Mouse (Mus musculus) C2C12 (cell line): Measurements from ENCODE around the gene Ptpn13. TPM values are rescaled to one million over a fixed set of nuclear protein-coding genes. Genes with fewer than 3 reads are reported as not detected.

Experiments used
- H3K27me3 ChIP-seq: one replicate; pipeline ENCODE4 v1.6.1; 2011; ENCODE audit not compliant: control insufficient read depth, insufficient read depth, insufficient read length
- H3K36me3 ChIP-seq: one replicate; pipeline ENCODE4 v1.6.1; 2011; ENCODE audit not compliant: control insufficient read depth, insufficient read depth
- H3K4me3 ChIP-seq: one replicate; pipeline ENCODE4 v1.5.1; 2011; ENCODE audit warnings: mild to moderate bottlenecking, control low read depth; ENCODE audit not compliant: poor library complexity, insufficient read depth, severe bottlenecking
- H3K79me2 ChIP-seq: one replicate; pipeline ENCODE4 v1.6.1; 2011; ENCODE audit not compliant: control insufficient read depth, insufficient read depth
- H3K79me3 ChIP-seq: one replicate; pipeline ENCODE4 v1.6.1; 2011; ENCODE audit warnings: low read depth, control low read depth
- H3ac ChIP-seq: one replicate; pipeline ENCODE3; 2011; ENCODE audit warnings: low read depth; ENCODE audit not compliant: control insufficient read depth, insufficient read length
- CEBPB ChIP-seq: IDR thresholded peaks from one replicate; pipeline ENCODE4 v1.6.1; 2011; ENCODE audit warnings: low read depth, mild to moderate bottlenecking, control low read depth, moderate library complexity
- CTCF ChIP-seq: IDR thresholded peaks from one replicate; pipeline ENCODE4 v1.5.1; 2011; ENCODE audit not compliant: control insufficient read depth, insufficient read depth, insufficient read length
- FOSL1 ChIP-seq: IDR thresholded peaks from one replicate; pipeline ENCODE4 v1.8.0; 2011; ENCODE audit warnings: mild to moderate bottlenecking, low read length; ENCODE audit not compliant: poor library complexity, insufficient read depth, severe bottlenecking
- MAX ChIP-seq: IDR thresholded peaks from one replicate; pipeline ENCODE4 v1.6.1; 2011; ENCODE audit warnings: mild to moderate bottlenecking, control low read depth
- MYOD1 ChIP-seq: IDR thresholded peaks from one replicate; pipeline ENCODE4 v1.6.1; 2011; ENCODE audit warnings: low read depth; ENCODE audit not compliant: control insufficient read depth, insufficient read length
- MYOG ChIP-seq: IDR thresholded peaks from one replicate; pipeline ENCODE4 v1.6.1; 2011; ENCODE audit not compliant: control insufficient read depth, insufficient read length; ENCODE audit errors: extremely low read depth
- USF1 ChIP-seq: IDR thresholded peaks from one replicate; pipeline ENCODE4 v1.6.1; 2011; ENCODE audit warnings: low read depth, mild to moderate bottlenecking, control low read depth, moderate library complexity
- polyA plus RNA-seq: library from polyadenylated mRNA; unstranded; fragments of >200 nt; fragmentation: generic; extraction: Trizol; gene quantifications from one replicate; pipeline ENCODE4 v1.2.1, GENCODE M21; 2012; ENCODE audit warnings: missing spikeins

Ptpn13 gene
- polyA plus RNA-seq, 1 experiment = 1.8 TPM

GRCm38 (mm10) chr5:103541136-103541535 is 116.1 kb downstream of the Ptpn13 start:
- no peak overlapping the region for H3K4me3 ChIP-seq
- H3K36me3 ChIP-seq = no peaks in the 10 kb centered on the region
- no peak overlapping the region for H3ac ChIP-seq
- H3K27me3 ChIP-seq = no peaks in the 10 kb centered on the region
- no peaks in the 10 kb centered on the region for H3K79me3 ChIP-seq
- no peak for TF ChIP-seq MAX
- TF ChIP-seq CEBPB = no peak
- TF ChIP-seq MYOD1 = no peak
- no peak for TF ChIP-seq MYOG
- no peak for TF ChIP-seq CTCF
- no peak for TF ChIP-seq USF1
- TF ChIP-seq FOSL1 = no peak
- H3K79me2 ChIP-seq = no peaks in the 10 kb centered on the region

DNA sequence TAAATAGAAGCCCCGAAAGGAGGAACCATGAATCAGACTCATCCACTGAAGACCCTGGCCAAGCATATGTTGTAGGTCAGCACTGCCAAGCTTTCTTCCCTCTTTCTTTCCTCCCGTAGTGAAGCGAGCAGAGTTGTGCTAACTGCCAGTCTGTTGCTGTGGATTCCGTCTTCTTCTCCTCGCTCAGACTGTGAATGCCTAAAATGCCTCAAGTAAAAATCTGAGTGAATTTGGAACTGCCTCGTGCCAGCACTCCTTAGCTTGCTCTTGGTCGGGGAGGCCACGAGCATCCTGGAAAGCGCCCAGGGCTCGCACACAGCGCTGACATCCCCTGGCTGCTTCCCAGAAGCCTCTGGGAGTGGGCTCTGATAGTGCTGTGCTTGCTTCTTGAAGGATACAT is 116.5 kb downstream of the Ptpn13 start:
- H3K79me2 ChIP-seq = no peaks in the 10 kb centered on the region
- no peaks in the 10 kb centered on the region for H3K36me3 ChIP-seq
- H3ac ChIP-seq = no peak overlapping the region
- no peak overlapping the region for H3K4me3 ChIP-seq
- no peaks in the 10 kb centered on the region for H3K79me3 ChIP-seq
- TF ChIP-seq CEBPB (no peak), FOSL1 (no peak), CTCF (no peak)
- H3K27me3 ChIP-seq = no peaks in the 10 kb centered on the region

DNA sequence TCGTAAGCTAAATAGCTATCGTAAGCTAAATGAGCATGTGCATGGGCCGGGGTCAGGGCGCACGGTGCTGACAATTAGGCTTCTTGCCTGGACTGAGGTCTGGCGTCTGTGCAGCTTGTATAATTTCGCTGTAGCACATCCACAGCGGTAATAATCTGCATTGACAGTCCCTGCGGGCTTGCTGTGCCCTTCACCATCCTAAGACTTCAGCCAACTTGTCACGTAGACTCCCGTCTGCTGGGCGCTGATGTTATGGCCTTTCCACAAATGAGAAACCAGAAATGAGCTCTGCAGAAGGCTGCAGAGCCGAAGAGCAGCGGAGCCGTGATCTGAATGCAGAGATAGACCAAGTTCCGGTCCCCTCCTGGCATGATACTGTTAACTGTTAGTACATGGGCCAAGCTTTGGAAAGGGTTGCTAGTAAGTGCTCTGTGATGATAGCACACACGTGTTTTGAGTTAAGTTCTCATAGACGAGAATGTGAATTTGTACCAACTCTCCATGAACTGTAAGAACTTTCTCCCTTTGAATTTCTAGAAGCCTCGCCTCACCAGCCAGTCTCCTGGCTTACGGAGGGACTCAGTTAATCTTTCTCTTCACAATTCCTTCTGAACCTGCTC is 120.5 kb downstream of the Ptpn13 start:
- TF ChIP-seq MAX (no peak), MYOG (no peak), FOSL1 (no peak), CTCF (no peak), CEBPB (no peak), MYOD1 (no peak), USF1 (no peak)
- H3ac ChIP-seq = no peak overlapping the region

DNA sequence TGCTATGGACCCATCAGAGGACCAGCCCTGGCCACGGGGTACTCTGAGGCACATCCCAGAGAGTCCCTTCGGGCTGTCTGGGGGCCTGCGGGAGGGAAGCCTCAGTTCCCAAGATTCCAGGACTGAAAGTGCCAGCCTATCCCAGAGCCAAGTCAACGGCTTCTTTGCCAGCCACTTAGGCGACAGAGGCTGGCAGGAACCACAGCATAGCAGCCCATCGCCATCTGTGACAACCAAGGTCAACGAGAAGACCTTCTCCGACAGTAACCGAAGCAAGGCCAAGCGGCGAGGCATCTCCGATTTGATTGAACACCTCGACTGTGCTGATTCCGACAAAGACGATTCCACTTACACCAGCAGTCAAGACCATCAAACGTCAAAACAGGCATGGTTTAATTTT is 129.8 kb downstream of the Ptpn13 start:
- no peaks in the 10 kb centered on the region for H3K79me2 ChIP-seq

More for the DNA sequence above, 120.5 kb downstream of the Ptpn13 start:
- H3K27me3 ChIP-seq = no peaks in the 10 kb centered on the region
- H3K79me3 ChIP-seq = no peaks in the 10 kb centered on the region
- H3K4me3 ChIP-seq = no peak overlapping the region
- H3K36me3 ChIP-seq = no peaks in the 10 kb centered on the region
- no peaks in the 10 kb centered on the region for H3K79me2 ChIP-seq

DNA sequence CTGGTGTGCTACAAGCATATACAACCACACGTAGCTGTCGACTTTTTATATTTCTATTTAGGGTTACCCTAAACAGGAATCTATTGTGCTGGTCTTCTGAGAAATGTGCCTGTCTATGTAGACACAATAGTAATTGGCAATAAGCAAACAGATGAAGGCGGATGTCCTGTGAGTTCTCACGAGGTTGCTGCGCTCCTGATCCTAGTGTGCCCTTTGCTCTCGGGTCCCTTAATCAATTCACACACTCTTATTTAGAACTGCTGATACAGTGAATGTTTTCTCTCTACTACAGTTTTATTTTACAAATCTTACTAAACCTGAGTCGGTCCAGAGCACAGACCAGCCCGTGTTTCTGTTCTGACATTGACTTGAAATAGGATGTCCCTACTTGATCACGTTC is 135.6 kb downstream of the Ptpn13 start:
- Histone ChIP-seq H3K4me3 (no peak overlapping the region), H3K36me3 (peaks cover 3% of the 10 kb centered on the region), H3K79me3 (no peaks in the 10 kb centered on the region), H3K79me2 (no peaks in the 10 kb centered on the region), H3K27me3 (no peaks in the 10 kb centered on the region), H3ac (no peak overlapping the region)
- TF ChIP-seq FOSL1 (no peak), MYOD1 (no peak), USF1 (no peak)

More for the DNA sequence above, 129.8 kb downstream of the Ptpn13 start:
- Histone ChIP-seq H3K36me3 (no peaks in the 10 kb centered on the region), H3K4me3 (no peak overlapping the region), H3K79me3 (no peaks in the 10 kb centered on the region), H3ac (no peak overlapping the region), H3K27me3 (no peaks in the 10 kb centered on the region)
- TF ChIP-seq FOSL1 = no peak

- H3K36me3 ChIP-seq = no peaks in the 10 kb centered on the region
- no peak overlapping the region for H3ac ChIP-seq
- no peak for TF ChIP-seq USF1
- TF ChIP-seq MYOD1 = no peak
- no peak for TF ChIP-seq MYOG
- TF ChIP-seq CTCF = no peak
- no peak for TF ChIP-seq MAX
- TF ChIP-seq FOSL1 = no peak
- no peak for TF ChIP-seq CEBPB
- no peaks in the 10 kb centered on the region for H3K79me2 ChIP-seq
- no peaks in the 10 kb centered on the region for H3K79me3 ChIP-seq
- H3K27me3 ChIP-seq = no peaks in the 10 kb centered on the region
- no peak overlapping the region for H3K4me3 ChIP-seq
These were observed 143.0 kb downstream of the Ptpn13 start for GRCm38 (mm10) chr5:103568034-103568433.
